Mouse (Mus musculus) retina, postnatal 1 day (tissue): ENCODE measurements around the gene Cbx4.

Source experiments
- DNase-seq: peaks from one replicate; pipeline ENCODE4 v3.0.0-alpha.2; 2012

Cbx4 gene

DNA sequence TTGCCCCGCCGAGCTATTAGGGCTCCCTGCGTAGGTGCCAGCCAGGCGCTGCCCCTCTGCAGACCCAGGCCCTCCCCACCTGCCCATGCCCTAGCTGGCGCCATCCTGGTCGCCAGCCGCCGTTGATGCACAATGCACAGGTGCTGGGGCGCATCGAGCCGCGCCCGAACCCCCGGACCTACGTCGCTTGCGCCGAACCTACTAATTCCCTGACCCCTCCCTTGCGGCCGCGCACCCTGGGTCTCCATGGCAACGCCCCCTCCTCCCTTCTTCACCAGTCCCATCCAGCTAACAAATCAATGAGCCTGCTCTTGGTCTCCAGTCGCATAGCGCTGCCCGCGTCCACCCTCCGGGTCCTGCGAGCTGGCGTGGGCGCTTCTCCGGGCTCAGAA, 44.7 kb downstream of the Cbx4 start:
- DNase-seq, result peak; percentile 88

- peak; percentile 100 for DNase-seq
Observed at GRCm38 (mm10) chr11:119040600-119041324, 45.3 kb downstream of the Cbx4 start, which contains the start of gene Cbx8. Gene Cbx8, minus strand, starts transcription at chr11:119040969.

DNA sequence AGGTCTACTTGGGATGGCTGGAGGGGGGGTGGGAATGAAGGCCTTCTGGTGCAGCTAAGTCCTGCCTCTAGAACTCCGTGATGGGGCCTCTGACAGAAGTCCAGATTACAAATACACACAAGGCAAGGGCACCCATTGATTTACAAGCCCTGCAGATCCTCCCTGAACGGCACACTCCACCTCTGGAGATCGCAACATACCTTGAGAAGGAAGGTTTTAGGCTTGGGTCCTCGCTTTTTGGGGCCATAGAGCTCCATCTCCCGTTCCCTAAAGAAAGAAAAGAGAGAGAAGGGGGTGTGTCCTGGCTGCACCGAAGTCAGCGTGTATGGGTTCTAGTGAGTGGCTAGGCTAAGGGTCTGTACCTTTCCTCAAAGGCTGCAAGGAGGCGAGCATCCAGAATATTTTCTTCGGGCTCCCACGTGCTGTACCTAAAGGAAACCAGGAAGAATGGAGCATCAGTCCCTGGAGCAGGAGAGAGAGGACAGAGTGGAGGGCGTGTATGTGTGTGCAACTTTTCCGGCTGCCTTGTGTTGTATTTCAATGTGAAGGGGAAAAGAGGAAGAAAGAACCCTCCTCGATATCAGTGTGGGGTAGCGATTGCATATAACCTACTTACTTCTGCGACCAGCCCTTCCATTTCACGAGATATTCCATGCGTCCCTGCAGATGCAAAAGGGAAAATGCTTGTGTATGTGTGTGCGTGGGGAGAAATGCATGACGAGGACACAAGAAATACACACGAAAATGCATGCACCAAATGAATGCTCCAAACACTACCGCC, 46.1 kb downstream of the Cbx4 start:
- DNase-seq, result no peak

DNA sequence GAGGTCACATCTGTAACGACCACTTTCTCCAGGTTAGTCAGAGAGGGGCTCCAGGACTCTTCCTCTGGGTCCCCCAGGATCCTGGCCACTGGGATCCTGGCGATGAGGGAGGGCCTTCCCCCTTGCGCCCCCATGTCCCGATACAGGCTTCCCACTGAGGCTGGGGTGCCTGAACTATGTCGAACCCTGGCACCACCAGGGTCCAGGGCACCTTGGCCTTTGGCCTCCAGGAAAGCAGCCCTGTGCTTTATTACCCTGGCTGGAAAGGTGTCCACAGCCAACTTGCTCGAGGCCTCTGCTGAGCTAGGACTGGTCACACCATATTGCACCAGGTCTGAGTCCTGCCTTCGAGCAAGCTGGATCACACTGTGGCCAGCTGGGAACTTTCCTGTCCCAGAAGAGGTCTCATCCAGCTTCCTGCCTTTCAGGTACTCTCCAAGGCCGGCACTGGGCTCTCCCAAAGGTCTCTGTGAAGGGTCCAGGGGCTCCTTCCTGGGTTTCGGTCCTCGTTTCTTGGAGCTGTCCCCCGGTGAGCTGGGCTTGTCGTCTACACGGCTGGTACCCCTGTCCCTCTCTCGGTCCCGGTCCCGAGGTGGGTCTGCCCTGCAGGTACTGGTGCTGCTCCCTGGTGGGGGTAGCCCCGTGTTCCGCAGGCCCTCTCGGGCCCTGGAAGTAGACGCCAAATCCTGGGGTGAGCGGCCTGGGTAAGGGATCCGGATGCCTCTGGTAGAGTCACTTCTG, 47.1 kb downstream of the Cbx4 start:
- no peak for DNase-seq

GRCm38 (mm10) chr11:119037780-119038401, 48.1 kb downstream of the Cbx4 start:
- DNase-seq, result peak; percentile 54

DNA sequence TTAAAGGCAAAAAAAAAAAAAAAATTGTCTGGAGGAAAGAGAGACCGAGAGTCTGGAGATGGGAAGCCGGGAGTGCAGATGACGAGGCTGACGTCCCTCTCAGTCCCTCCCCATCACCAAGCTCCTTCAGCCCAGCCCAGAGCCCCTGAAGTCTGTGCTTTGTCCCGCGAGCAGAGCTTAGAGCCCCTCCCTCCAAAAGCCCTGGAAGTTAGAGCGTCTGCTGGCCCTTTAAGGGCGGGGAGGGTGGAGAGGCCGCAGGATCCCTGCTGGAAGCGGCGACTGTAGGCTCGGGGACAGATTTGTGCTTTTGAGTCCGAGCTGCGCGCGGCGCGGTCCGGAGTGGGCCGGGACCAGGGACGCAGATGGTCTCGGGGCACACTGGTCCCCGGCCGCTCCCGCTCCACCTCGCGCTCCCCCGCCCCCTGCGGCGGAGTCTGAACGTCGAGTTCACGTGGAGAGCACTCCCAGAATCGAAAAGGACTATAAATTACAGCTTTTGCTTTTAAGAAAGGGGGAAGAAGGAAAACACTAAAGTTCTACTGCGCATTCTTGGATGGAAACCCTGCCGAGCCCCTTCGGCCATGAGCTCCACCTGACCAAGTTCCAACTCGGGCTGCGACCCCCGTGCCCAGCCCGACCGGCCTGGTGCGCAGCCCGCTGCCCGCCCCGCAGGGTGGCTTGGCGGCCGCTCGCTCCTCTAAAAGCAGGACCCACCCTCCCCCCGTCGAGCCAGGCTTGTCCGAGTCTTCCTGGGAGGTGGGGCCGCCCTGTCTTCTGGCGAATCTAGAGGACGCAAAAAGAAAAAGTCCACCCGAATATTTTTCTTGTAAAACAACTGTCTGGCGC, 48.9 kb downstream of the Cbx4 start:
- peak; percentile 67 for DNase-seq

- no peak for DNase-seq
Observed at GRCm38 (mm10) chr11:119036447-119036846, 49.6 kb downstream of the Cbx4 start.

- peak; percentile 35 for DNase-seq
Observed at GRCm38 (mm10) chr11:119035686-119036165, 50.3 kb downstream of the Cbx4 start.

DNA sequence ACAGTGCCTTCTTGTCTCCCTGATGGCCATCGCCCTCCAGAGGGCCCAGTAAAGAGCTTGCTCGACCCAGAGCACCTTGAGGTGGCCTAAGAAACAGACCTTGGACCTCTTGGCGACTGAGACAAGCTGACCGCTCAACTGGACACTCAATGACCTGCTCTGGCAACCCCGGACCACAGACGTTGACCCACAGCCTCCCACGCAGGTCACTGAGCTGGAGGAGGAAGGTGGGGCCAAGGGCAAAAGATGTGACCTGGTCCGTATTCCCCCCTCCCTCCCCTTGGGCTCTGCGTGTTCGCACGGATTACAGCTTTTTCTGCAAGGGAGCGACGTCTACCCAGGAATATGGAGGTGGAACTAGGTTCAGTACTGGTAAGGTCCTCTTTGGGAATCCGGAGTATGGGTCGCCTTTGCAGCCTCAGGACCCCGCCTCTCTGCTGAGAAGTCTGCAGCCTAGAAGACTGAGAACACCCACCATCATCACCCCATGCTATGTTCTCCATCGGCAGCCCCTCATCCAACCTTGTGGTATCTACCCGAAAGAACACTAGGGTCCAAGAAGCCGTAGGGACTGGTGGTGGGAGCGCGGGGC, 50.8 kb downstream of the Cbx4 start:
- no peak for DNase-seq

- DNase-seq, result no peak
Observed at GRCm38 (mm10) chr11:119034635-119035034, 51.4 kb downstream of the Cbx4 start.

GRCm38 (mm10) chr11:119033874-119034558, 52.0 kb downstream of the Cbx4 start:
- peak; percentile 89 for DNase-seq
